Mouse (Mus musculus) limb, embryonic 14.5 days (tissue): ENCODE data around the gene Ctps. TPM values are rescaled to one million over a fixed set of nuclear protein-coding genes. Genes with fewer than 3 reads are reported as not detected.

ENCODE experiments used
- ATAC-seq: fragments of 200-750 bp; cut with Nextera tagmentation; 2 replicates; pipeline ENCODE4 v1.8.0; 2017; ENCODE audit warnings: low read depth, moderate number of reproducible peaks, moderate TSS enrichment; ENCODE audit not compliant: low FRiP score
- DNase-seq: peaks from one replicate; pipeline ENCODE4 v3.0.0-alpha.2; 2015; ENCODE audit warnings: low spot score
- H3K27ac ChIP-seq: fragments of 300-500 bp; sonication (generic); replicated peaks from 2 replicates; pipeline ENCODE4 v1.5.1; 2014; ENCODE audit warnings: low read depth, mild to moderate bottlenecking, low read length, moderate library complexity, mixed read lengths
- H3K27me3 ChIP-seq: fragments of 300-500 bp; sonication (generic); 2 replicates; pipeline ENCODE4 v1.6.1; 2014; ENCODE audit warnings: low read length, mixed read lengths; ENCODE audit not compliant: control insufficient read depth, insufficient read depth
- H3K36me3 ChIP-seq: fragments of 300-500 bp; sonication (generic); 2 replicates; pipeline ENCODE4 v1.6.1; 2014; ENCODE audit warnings: mild to moderate bottlenecking, low read length, moderate library complexity, mixed read lengths; ENCODE audit not compliant: control insufficient read depth, insufficient read depth
- H3K4me1 ChIP-seq: fragments of 300-500 bp; sonication (generic); 2 replicates; pipeline ENCODE4 v1.6.1; 2014; ENCODE audit warnings: antibody characterized with exemption, low read length, mixed read lengths; ENCODE audit not compliant: control insufficient read depth, insufficient read depth
- H3K4me2 ChIP-seq: fragments of 300-500 bp; sonication (generic); replicated peaks from 2 replicates; pipeline ENCODE4 v1.6.1; 2014; ENCODE audit warnings: low read depth, mild to moderate bottlenecking, low read length, moderate library complexity; ENCODE audit not compliant: severe bottlenecking
- H3K4me3 ChIP-seq: fragments of 300-500 bp; sonication (generic); replicated peaks from 2 replicates; pipeline ENCODE4 v1.5.1; 2014; ENCODE audit warnings: low read length
- H3K9ac ChIP-seq: fragments of 300-500 bp; sonication (generic); 2 replicates; pipeline ENCODE4 v1.6.1; 2014; ENCODE audit warnings: mild to moderate bottlenecking, low read depth, low read length, moderate library complexity; ENCODE audit not compliant: severe bottlenecking
- H3K9me3 ChIP-seq: fragments of 300-500 bp; sonication (generic); 2 replicates; pipeline ENCODE4 v1.6.1; 2016; ENCODE audit warnings: low read length; ENCODE audit not compliant: control insufficient read depth
- POLR2A ChIP-seq: fragments of 200-500 bp; IDR thresholded peaks from 2 replicates; pipeline ENCODE4 v1.8.0; 2012; ENCODE audit warnings: inconsistent platforms, mild to moderate bottlenecking, moderate library complexity, borderline replicate concordance; ENCODE audit not compliant: insufficient read depth, insufficient read length; ENCODE audit errors: extremely low read depth
- WGBS: fragments of 180-500 bp; shearing (Covaris S2); extraction: QIAGEN DNeasy Blood & Tissue Kit; methylation state at CpG from one replicate; pipeline ENCODE4 v1.1.7; 2014; 5-methylcytosine and 5-hydroxymethylcytosine counted together
- polyA plus RNA-seq, 2 experiments: library from polyadenylated mRNA; depleted of rRNA in 1 of 2; stranded (reverse) in 1 of 2; unstranded in 1 of 2; fragments of >200 nt; fragmentation: Nextera tagmentation in 1 of 2; extraction: Ambion mirVana in 1 of 2; gene quantifications; 2 replicates each; pipeline versions ENCODE4 v1.2.1 to v1.2.3; 2012 to 2014

The Ctps gene
- polyA plus RNA-seq, 2 experiments: 48.3 to 77.6 TPM

- Histone ChIP-seq H3K9ac (no peak overlapping the region), H3K36me3 (peaks cover 87% of the 10 kb centered on the region), H3K4me3 (no peak overlapping the region), H3K9me3 (no peaks in the 10 kb centered on the region), H3K4me1 (no peaks in the 10 kb centered on the region), H3K27ac (no peak overlapping the region), H3K27me3 (no peaks in the 10 kb centered on the region), H3K4me2 (no peak overlapping the region)
- no peak for DNase-seq
- WGBS: 55% methylated on average over 5 of the region's 5 CpGs
- no peak for ATAC-seq
- TF ChIP-seq POLR2A: no peak
Measured at GRCm38 (mm10) chr4:120521761-120522160, 48.3 kb downstream of the Ctps start.

- no peak overlapping the region for H3K4me2 ChIP-seq
- no peak overlapping the region for H3K9ac ChIP-seq
- no peaks in the 10 kb centered on the region for H3K27me3 ChIP-seq
- peaks cover 67% of the 10 kb centered on the region for H3K36me3 ChIP-seq
- H3K4me1 ChIP-seq: no peaks in the 10 kb centered on the region
- H3K4me3 ChIP-seq: no peak overlapping the region
- no peak for TF ChIP-seq POLR2A
- DNase-seq (no peak), ATAC-seq (no peak)
- no peak overlapping the region for H3K27ac ChIP-seq
- WGBS: 78% methylated on average over 4 of the region's 4 CpGs
- H3K9me3 ChIP-seq: no peaks in the 10 kb centered on the region
Measured at GRCm38 (mm10) chr4:120517335-120517734, 52.7 kb downstream of the Ctps start.

GRCm38 (mm10) chr4:120516907-120517306 lies 53.2 kb downstream of the Ctps start:
- Histone ChIP-seq H3K9ac (no peak overlapping the region), H3K27me3 (no peaks in the 10 kb centered on the region), H3K36me3 (peaks cover 62% of the 10 kb centered on the region), H3K9me3 (no peaks in the 10 kb centered on the region), H3K4me1 (no peaks in the 10 kb centered on the region), H3K4me3 (no peak overlapping the region), H3K27ac (no peak overlapping the region), H3K4me2 (no peak overlapping the region)
- 88% methylated on average over 7 of the region's 7 CpGs for WGBS
- no peak for DNase-seq
- ATAC-seq: no peak
- TF ChIP-seq POLR2A: no peak

GRCm38 (mm10) chr4:120516491-120516890 lies 53.6 kb downstream of the Ctps start:
- Histone ChIP-seq H3K27me3 (no peaks in the 10 kb centered on the region), H3K4me1 (no peaks in the 10 kb centered on the region), H3K4me3 (no peak overlapping the region), H3K4me2 (no peak overlapping the region), H3K9ac (no peak overlapping the region), H3K27ac (no peak overlapping the region), H3K36me3 (peaks cover 58% of the 10 kb centered on the region), H3K9me3 (no peaks in the 10 kb centered on the region)
- 90% methylated on average over 7 of the region's 7 CpGs for WGBS
- TF ChIP-seq POLR2A: no peak
- DNase-seq: no peak
- no peak for ATAC-seq

- Histone ChIP-seq H3K36me3 (peaks cover 53% of the 10 kb centered on the region), H3K9ac (no peak overlapping the region), H3K4me2 (no peak overlapping the region), H3K4me1 (no peaks in the 10 kb centered on the region), H3K9me3 (no peaks in the 10 kb centered on the region), H3K27me3 (no peaks in the 10 kb centered on the region), H3K4me3 (no peak overlapping the region), H3K27ac (no peak overlapping the region)
- DNase-seq: no peak
- no peak for ATAC-seq
- WGBS: 98% methylated on average over 2 of the region's 2 CpGs
- TF ChIP-seq POLR2A: no peak
Measured at GRCm38 (mm10) chr4:120514366-120514765, 55.7 kb downstream of the Ctps start.

GRCm38 (mm10) chr4:120511203-120511602 lies 58.9 kb downstream of the Ctps start:
- no peak for DNase-seq
- no peak overlapping the region for H3K4me2 ChIP-seq
- no peak overlapping the region for H3K4me3 ChIP-seq
- no peak overlapping the region for H3K9ac ChIP-seq
- H3K4me1 ChIP-seq: no peaks in the 10 kb centered on the region
- H3K36me3 ChIP-seq: peaks cover 53% of the 10 kb centered on the region
- H3K27ac ChIP-seq: no peak overlapping the region
- H3K9me3 ChIP-seq: no peaks in the 10 kb centered on the region
- ATAC-seq: no peak
- WGBS: 88% methylated on average over 4 of the region's 4 CpGs
- H3K27me3 ChIP-seq: no peaks in the 10 kb centered on the region
- no peak for TF ChIP-seq POLR2A
